Mouse (Mus musculus) kidney, adult 2 months (tissue): Measurements from ENCODE around the gene Krt71. TPM values are rescaled to one million over a fixed set of nuclear protein-coding genes. Genes with fewer than 3 reads are reported as not detected.

Experiments used
- DNase-seq: peaks from one replicate; pipeline ENCODE4 v3.0.0; 2021
- H3K27ac ChIP-seq: fragments of 200-500 bp; 2 replicates; pipeline ENCODE4 v1.5.1; 2012; ENCODE audit warnings: low read depth, low read length, control low read depth, inconsistent platforms; ENCODE audit not compliant: insufficient read depth
- H3K27me3 ChIP-seq: fragments of 200-500 bp; replicated peaks from 2 replicates; pipeline ENCODE4 v1.6.1; 2012; ENCODE audit warnings: mild to moderate bottlenecking, moderate library complexity, low read length, inconsistent platforms; ENCODE audit not compliant: control insufficient read depth, insufficient read depth
- H3K36me3 ChIP-seq: fragments of 200-500 bp; 2 replicates; pipeline ENCODE4 v1.6.1; 2012; ENCODE audit warnings: mild to moderate bottlenecking, moderate library complexity, low read length, inconsistent platforms; ENCODE audit not compliant: control insufficient read depth, insufficient read depth
- H3K4me1 ChIP-seq: fragments of 200-500 bp; 2 replicates; pipeline ENCODE4 v1.6.1; 2011; ENCODE audit warnings: low read length; ENCODE audit not compliant: control insufficient read depth, insufficient read depth
- H3K4me3 ChIP-seq: fragments of 200-500 bp; 2 replicates; pipeline ENCODE4 v1.5.1; 2011; ENCODE audit warnings: mild to moderate bottlenecking, low read depth, low read length, control low read depth; ENCODE audit not compliant: insufficient read depth
- CTCF ChIP-seq: fragments of 200-500 bp; conservative IDR thresholded peaks from 2 replicates; pipeline ENCODE4 v1.5.1; 2011; ENCODE audit warnings: low read depth, mild to moderate bottlenecking, control low read depth, low read length, moderate library complexity, mixed read lengths; ENCODE audit not compliant: insufficient read depth, insufficient read length
- POLR2A ChIP-seq: fragments of 200-500 bp; IDR thresholded peaks from one replicate; pipeline ENCODE4 v1.6.1; 2011; ENCODE audit warnings: low read depth, low read length, control low read depth
- WGBS: fragments of 180-500 bp; shearing (Covaris S2); methylation state at CpG from one replicate; pipeline ENCODE4 v1.1.7; 2018; 5-methylcytosine and 5-hydroxymethylcytosine counted together
- polyA plus RNA-seq: library from polyadenylated mRNA; depleted of rRNA; stranded (reverse); fragments of >200 nt; gene quantifications from 2 replicates; pipeline ENCODE4 v1.2.3, GENCODE M21; 2012; rRNA removed

The Krt71 gene
- polyA plus RNA-seq: not detected in 2 replicates

- H3K27me3 ChIP-seq: no peaks in the 10 kb centered on the region
- no peak within 1 kb of the TSS for H3K27ac ChIP-seq
- DNase-seq: no peak
- no peak for TF ChIP-seq CTCF
- no peak for TF ChIP-seq POLR2A
- no peak within 1 kb of the TSS for H3K4me3 ChIP-seq
- 62% methylated on average over 14 of the region's 14 CpGs for WGBS
- no peaks in the 10 kb centered on the region for H3K4me1 ChIP-seq
- H3K36me3 ChIP-seq: no peaks in the 10 kb centered on the region
These were observed at the start of gene Krt71 for GRCm38 (mm10) chr15:101742711-101743110. Krt71 (minus strand) TSS chr15:101743109.

- no peak for TF ChIP-seq CTCF
- TF ChIP-seq POLR2A: no peak
- no peak overlapping the region for H3K4me3 ChIP-seq
- H3K4me1 ChIP-seq: no peaks in the 10 kb centered on the region
- WGBS: 10% methylated on average over 3 of the region's 3 CpGs
- H3K36me3 ChIP-seq: no peaks in the 10 kb centered on the region
- DNase-seq: no peak
- H3K27ac ChIP-seq: no peak overlapping the region
- no peaks in the 10 kb centered on the region for H3K27me3 ChIP-seq
These were observed 48.0 kb upstream of the Krt71 start for GRCm38 (mm10) chr15:101790867-101791266.

DNA sequence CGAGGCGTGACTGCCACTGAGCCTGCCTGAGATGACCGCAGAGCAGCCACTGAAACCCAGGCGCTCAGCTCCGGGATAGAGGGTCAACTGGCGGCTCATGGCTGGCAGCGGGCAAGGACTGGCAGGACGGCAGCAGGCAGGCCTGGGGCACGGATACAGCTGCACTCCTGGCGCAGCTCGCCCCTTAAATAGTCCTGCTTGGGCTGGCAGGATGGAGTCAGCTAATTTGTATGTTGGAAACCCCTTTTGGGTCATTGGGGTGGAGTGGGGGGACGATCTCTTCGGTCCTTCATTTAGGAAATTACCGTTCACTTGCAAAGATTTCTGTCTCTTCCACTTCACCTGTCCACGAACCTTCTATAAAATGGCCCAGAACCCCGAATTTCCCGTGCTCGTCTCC is 43.5 kb upstream of the Krt71 start, which contains the start of gene Krt72:
Gene Krt72, minus strand, starts transcription at position 101 of the 400 bp plus-strand sequence.
- TF ChIP-seq CTCF: no peak
- TF ChIP-seq POLR2A: no peak

DNA sequence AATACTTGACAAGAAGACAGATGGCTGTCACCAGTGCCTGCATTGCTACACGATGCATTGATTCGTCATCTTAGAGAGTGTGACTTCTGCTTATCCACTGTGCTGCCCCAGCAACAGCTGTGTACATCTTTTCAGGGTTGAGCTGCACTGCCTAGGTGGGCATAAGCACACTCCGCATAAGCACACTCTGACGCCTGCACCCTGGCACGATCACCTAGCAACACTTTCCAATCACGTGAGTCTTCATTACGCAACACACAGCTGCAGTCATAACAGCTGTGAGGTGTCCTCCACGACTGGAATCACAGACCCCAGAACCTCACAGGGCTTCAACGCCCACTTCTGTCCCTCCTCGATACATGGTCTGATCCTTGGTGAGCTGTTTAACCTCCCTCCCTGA is 30.5 kb upstream of the Krt71 start:
- DNase-seq: peak; percentile 5
- TF ChIP-seq CTCF (no peak), POLR2A (no peak)
- Histone ChIP-seq H3K36me3 (no peaks in the 10 kb centered on the region), H3K27ac (no peak overlapping the region), H3K4me1 (no peaks in the 10 kb centered on the region), H3K4me3 (no peak overlapping the region), H3K27me3 (no peaks in the 10 kb centered on the region)
- WGBS: 68% methylated on average over 10 of the region's 10 CpGs

More for the DNA sequence above, 43.5 kb upstream of the Krt71 start, which contains the start of gene Krt72:
- H3K36me3 ChIP-seq: no peaks in the 10 kb centered on the region
- H3K27me3 ChIP-seq: no peaks in the 10 kb centered on the region
- H3K4me3 ChIP-seq: no peak within 1 kb of the TSS
- DNase-seq: no peak
- no peak within 1 kb of the TSS for H3K27ac ChIP-seq
- no peaks in the 10 kb centered on the region for H3K4me1 ChIP-seq
- 89% methylated on average over 18 of the region's 18 CpGs for WGBS

DNA sequence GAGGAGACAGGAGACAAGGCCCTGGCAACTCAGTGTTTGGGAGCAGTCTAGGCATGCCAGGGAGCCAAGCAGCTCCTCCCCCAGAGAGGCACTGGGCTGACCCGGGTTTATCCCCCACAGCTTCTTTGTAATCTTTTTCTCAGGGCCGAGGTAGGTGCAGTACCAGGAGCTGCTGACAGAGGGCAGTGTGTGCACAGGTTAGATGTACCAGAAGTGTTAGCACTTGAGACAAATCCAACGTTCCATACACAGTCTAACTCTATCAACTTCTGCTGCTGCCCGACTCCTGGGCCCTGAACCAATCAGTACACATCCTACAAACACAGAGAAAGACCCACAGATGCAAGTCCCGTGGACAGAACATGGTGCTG is 29.8 kb upstream of the Krt71 start:
- Histone ChIP-seq H3K4me1 (no peaks in the 10 kb centered on the region), H3K4me3 (no peak overlapping the region), H3K27ac (no peak overlapping the region), H3K27me3 (no peaks in the 10 kb centered on the region), H3K36me3 (no peaks in the 10 kb centered on the region)
- DNase-seq: peak; percentile 85
- no peak for TF ChIP-seq POLR2A
- peak; percentile 96 for TF ChIP-seq CTCF
- WGBS: 6% methylated on average over 5 of the region's 5 CpGs

DNA sequence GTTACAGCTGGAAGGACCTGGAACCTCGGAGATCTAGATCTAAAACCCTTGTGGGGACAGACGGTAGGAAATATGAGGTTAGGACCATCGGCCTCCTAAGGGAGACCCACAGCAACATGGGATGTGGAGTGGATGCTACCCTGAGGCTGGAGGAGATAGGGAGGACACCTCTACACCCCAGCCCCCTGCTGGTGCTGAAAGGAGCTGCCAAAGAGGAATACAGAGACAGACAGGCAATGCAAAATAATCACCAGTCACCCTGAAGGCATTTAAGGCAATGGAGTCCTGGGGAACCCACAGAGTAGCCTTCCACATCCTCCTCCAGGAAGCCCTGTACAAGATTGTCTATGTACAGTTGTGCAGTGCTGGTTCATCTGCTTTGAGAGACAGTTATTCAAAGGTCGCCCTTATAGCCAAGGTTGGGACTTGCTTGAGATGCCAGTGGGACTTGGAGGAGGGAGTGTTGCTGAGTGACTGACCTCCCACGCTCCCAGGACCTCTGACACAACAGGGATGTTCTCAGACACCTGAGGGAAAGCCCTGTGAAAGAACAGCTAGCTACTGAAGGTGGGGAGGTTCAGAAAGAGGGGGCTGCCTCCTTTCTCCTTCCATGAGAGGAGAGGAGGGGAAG is 29.3 kb upstream of the Krt71 start:
- peak; percentile 10 for DNase-seq
- no peaks in the 10 kb centered on the region for H3K36me3 ChIP-seq
- H3K4me1 ChIP-seq: no peaks in the 10 kb centered on the region
- WGBS: 73% methylated on average over 5 of the region's 5 CpGs
- no peaks in the 10 kb centered on the region for H3K27me3 ChIP-seq
- no peak overlapping the region for H3K4me3 ChIP-seq
- no peak overlapping the region for H3K27ac ChIP-seq
- TF ChIP-seq POLR2A (no peak), CTCF (peak; percentile 34; the same call in 1 of the 2 replicates)

DNA sequence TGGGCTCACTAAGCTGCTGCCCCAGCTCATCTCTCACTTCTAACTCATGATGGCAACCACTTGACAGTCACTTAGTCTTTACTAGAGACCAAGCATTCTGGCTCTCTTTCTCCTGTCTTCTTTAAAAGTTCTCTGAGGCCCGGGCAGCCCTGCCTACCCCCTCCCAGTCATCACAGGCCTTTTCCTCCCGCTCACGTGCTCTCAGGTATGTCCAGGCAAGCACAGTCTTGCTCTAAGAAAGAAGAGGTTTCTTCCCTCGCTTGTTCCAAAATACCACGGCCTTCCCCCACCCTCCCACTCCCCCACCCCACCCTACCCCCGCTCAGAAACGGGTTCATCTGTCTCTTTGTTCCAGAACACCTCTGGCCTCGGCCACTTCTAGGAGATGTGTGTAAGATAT is 27.3 kb upstream of the Krt71 start:
- Histone ChIP-seq H3K4me3 (no peak overlapping the region), H3K4me1 (no peaks in the 10 kb centered on the region), H3K36me3 (no peaks in the 10 kb centered on the region), H3K27me3 (no peaks in the 10 kb centered on the region), H3K27ac (no peak overlapping the region)
- no peak for DNase-seq
- TF ChIP-seq CTCF (no peak), POLR2A (no peak)
- WGBS: 30% methylated on average over 8 of the region's 8 CpGs

DNA sequence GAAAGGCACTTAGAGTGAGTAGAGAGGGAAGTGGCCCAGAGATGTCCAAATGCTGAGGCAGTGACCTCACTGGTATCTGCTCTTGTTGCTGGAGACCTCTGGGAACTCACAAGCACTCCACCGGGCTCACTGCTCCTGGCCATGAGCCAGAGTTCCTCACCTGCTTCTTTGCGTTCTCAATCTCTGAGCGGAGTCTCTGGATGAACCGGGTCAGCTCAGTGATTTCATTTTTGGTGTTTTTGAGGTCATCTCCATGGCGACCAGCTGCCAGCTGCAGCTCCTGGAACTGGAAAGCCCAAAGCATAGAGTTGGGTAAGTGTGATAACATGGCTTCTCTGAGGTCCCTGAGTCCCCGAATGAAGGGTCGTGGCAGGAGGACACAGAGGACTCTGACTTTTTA is 5.1 kb downstream of the Krt71 start:
- Histone ChIP-seq H3K36me3 (no peaks in the 10 kb centered on the region), H3K4me3 (no peak overlapping the region), H3K27me3 (no peaks in the 10 kb centered on the region), H3K4me1 (no peaks in the 10 kb centered on the region), H3K27ac (no peak overlapping the region)
- DNase-seq: no peak
- no peak for TF ChIP-seq CTCF
- TF ChIP-seq POLR2A: no peak
- WGBS: 67% methylated on average over 7 of the region's 7 CpGs
